ENCODE assay signal across 16 mouse cellular contexts in genomic region chr3:38151821-38152220, GRCm38 (mm10).
"Had no signal": no experiment of that assay in that cellular context is flagged by ENCODE, and none has a peak within 500 bp of the region (broad histone marks: within the 10 kb centered on the region; RNA-seq: fewer than 3 reads in every experiment).

No protein-coding gene starts in this region.

- H3K4me2 ChIP-seq: hindbrain, embryonic 13.5 days; intestine, embryonic 15.5 days; limb, embryonic 13.5 days; lung, embryonic 15.5 days; midbrain, embryonic 12.5 days; neural tube, embryonic 13.5 days had no signal

- H3K4me1 ChIP-seq: hindbrain, embryonic 13.5 days; intestine, embryonic 15.5 days; midbrain, embryonic 12.5 days; neural tube, embryonic 13.5 days had no signal

- H3K27ac ChIP-seq: hindbrain, embryonic 13.5 days; hindbrain, postnatal 0 days; intestine, embryonic 15.5 days; limb, embryonic 13.5 days; liver, embryonic 14.5 days; lung, embryonic 15.5 days; midbrain, embryonic 12.5 days; neural tube, embryonic 13.5 days had no signal

- H3K4me3 ChIP-seq: hindbrain, embryonic 13.5 days; intestine, embryonic 15.5 days; limb, embryonic 13.5 days; lung, embryonic 15.5 days; midbrain, embryonic 12.5 days; neural tube, embryonic 13.5 days had no signal

- ATAC-seq: hindbrain, postnatal 0 days; midbrain, embryonic 16.5 days had no signal

- DNase-seq: kidney, postnatal 14 days; left cerebral cortex, postnatal 4 days; retina, postnatal 1 day; right cerebral cortex, postnatal 4 days; spleen, adult 18-20 months; thymus, adult 18-20 months; thymus, postnatal 25 days had no signal

- H3K9me3 ChIP-seq: hindbrain, embryonic 13.5 days; intestine, embryonic 15.5 days; limb, embryonic 13.5 days; lung, embryonic 15.5 days; midbrain, embryonic 12.5 days; neural tube, embryonic 13.5 days had no signal

- H3K27me3 ChIP-seq: hindbrain, embryonic 13.5 days; intestine, embryonic 15.5 days; limb, embryonic 13.5 days; lung, embryonic 15.5 days; midbrain, embryonic 12.5 days; neural tube, embryonic 13.5 days had no signal

- H3K9ac ChIP-seq: hindbrain, embryonic 13.5 days; intestine, embryonic 15.5 days; limb, embryonic 13.5 days; liver, embryonic 14.5 days; lung, embryonic 15.5 days; midbrain, embryonic 12.5 days; neural tube, embryonic 13.5 days had no signal

- H3K36me3 ChIP-seq: hindbrain, embryonic 13.5 days; intestine, embryonic 15.5 days; limb, embryonic 13.5 days; lung, embryonic 15.5 days; midbrain, embryonic 12.5 days; neural tube, embryonic 13.5 days had no signal
